Mouse (Mus musculus) kidney, embryonic 14.5 days (tissue): ENCODE results near the gene Rab43. TPM values are rescaled to one million over a fixed set of nuclear protein-coding genes. Genes with fewer than 3 reads are reported as not detected.

ENCODE experiments used
- ATAC-seq: fragments of 200-750 bp; cut with Nextera tagmentation; 2 replicates; pipeline ENCODE4 v1.8.0; 2017; ENCODE audit warnings: moderate number of reproducible peaks, mild to moderate bottlenecking, moderate TSS enrichment, moderate library complexity; ENCODE audit not compliant: low FRiP score, low TSS enrichment
- H3K27ac ChIP-seq: fragments of 300-500 bp; sonication (generic); 2 replicates; pipeline ENCODE4 v1.5.1; 2014; ENCODE audit warnings: low read depth, mild to moderate bottlenecking, low read length, moderate library complexity, mixed read lengths
- H3K27me3 ChIP-seq: fragments of 300-500 bp; sonication (generic); 2 replicates; pipeline ENCODE4 v1.6.1; 2014; ENCODE audit warnings: mild to moderate bottlenecking, low read length; ENCODE audit not compliant: control insufficient read depth, insufficient read depth
- H3K36me3 ChIP-seq: fragments of 300-500 bp; sonication (generic); 2 replicates; pipeline ENCODE4 v1.6.1; 2014; ENCODE audit warnings: low read length, mixed read lengths; ENCODE audit not compliant: control insufficient read depth, insufficient read depth
- H3K4me1 ChIP-seq: fragments of 300-500 bp; sonication (generic); 2 replicates; pipeline ENCODE4 v1.6.1; 2014; ENCODE audit warnings: low read length, mixed read lengths; ENCODE audit not compliant: control insufficient read depth, insufficient read depth
- H3K4me2 ChIP-seq: fragments of 300-500 bp; sonication (generic); replicated peaks from 2 replicates; pipeline ENCODE4 v1.6.1; 2014; ENCODE audit warnings: low read depth, mild to moderate bottlenecking, low read length
- H3K4me3 ChIP-seq: fragments of 300-500 bp; sonication (generic); 2 replicates; pipeline ENCODE4 v1.5.1; 2014; ENCODE audit warnings: mild to moderate bottlenecking, low read length
- H3K9ac ChIP-seq: fragments of 300-500 bp; sonication (generic); 2 replicates; pipeline ENCODE4 v1.6.1; 2014; ENCODE audit warnings: low read depth, mild to moderate bottlenecking, low read length, moderate library complexity
- H3K9me3 ChIP-seq: fragments of 300-500 bp; sonication (generic); 2 replicates; pipeline ENCODE4 v1.6.1; 2016; ENCODE audit warnings: low read length; ENCODE audit not compliant: control insufficient read depth
- WGBS: fragments of 180-500 bp; shearing (Covaris S2); extraction: QIAGEN DNeasy Blood & Tissue Kit; methylation state at CpG from one replicate; pipeline ENCODE4 v1.1.7; 2014; 5-methylcytosine and 5-hydroxymethylcytosine counted together
- polyA plus RNA-seq: library from polyadenylated mRNA; unstranded; fragments of >200 nt; fragmentation: Nextera tagmentation; extraction: Ambion mirVana; gene quantifications from 2 replicates; pipeline ENCODE4 v1.2.1, GENCODE M21; 2014

The Rab43 gene
- polyA plus RNA-seq, 1 experiment from 2014 or later, result 9.9 TPM

- ATAC-seq, result no peak
- WGBS, result 80% methylated on average over 2 of the region's 2 CpGs
- no peaks in the 10 kb centered on the region for H3K36me3 ChIP-seq
- no peak overlapping the region for H3K4me3 ChIP-seq
- no peak overlapping the region for H3K4me2 ChIP-seq
- peaks cover 9% of the 10 kb centered on the region; the same call in 1 of the 2 replicates for H3K4me1 ChIP-seq
- H3K27ac ChIP-seq, result no peak overlapping the region
- H3K9me3 ChIP-seq, result no peaks in the 10 kb centered on the region
- H3K27me3 ChIP-seq, result no peaks in the 10 kb centered on the region
- H3K9ac ChIP-seq, result no peak overlapping the region
Measured at GRCm38 (mm10) chr6:87806028-87806427, 5.9 kb downstream of the Rab43 start.

- no peaks in the 10 kb centered on the region for H3K36me3 ChIP-seq
- peaks cover 9% of the 10 kb centered on the region; the same call in 1 of the 2 replicates for H3K4me1 ChIP-seq
- no peak overlapping the region for H3K4me3 ChIP-seq
- 84% methylated on average over 7 of the region's 7 CpGs for WGBS
- H3K4me2 ChIP-seq, result no peak overlapping the region
- H3K9ac ChIP-seq, result no peak overlapping the region
- no peaks in the 10 kb centered on the region for H3K9me3 ChIP-seq
- no peak overlapping the region for H3K27ac ChIP-seq
- H3K27me3 ChIP-seq, result no peaks in the 10 kb centered on the region
- no peak for ATAC-seq
Measured at GRCm38 (mm10) chr6:87805448-87805847, 6.5 kb downstream of the Rab43 start.

- ATAC-seq, result no peak
- H3K4me2 ChIP-seq, result no peak overlapping the region
- H3K4me3 ChIP-seq, result no peak overlapping the region
- no peaks in the 10 kb centered on the region for H3K27me3 ChIP-seq
- H3K36me3 ChIP-seq, result no peaks in the 10 kb centered on the region
- WGBS, result 55% methylated on average over 7 of the region's 7 CpGs
- no peak overlapping the region for H3K9ac ChIP-seq
- H3K4me1 ChIP-seq, result peaks cover 7% of the 10 kb centered on the region; the same call in 1 of the 2 replicates
- no peak overlapping the region for H3K27ac ChIP-seq
- H3K9me3 ChIP-seq, result no peaks in the 10 kb centered on the region
Measured at GRCm38 (mm10) chr6:87804886-87805285, 7.1 kb downstream of the Rab43 start.

GRCm38 (mm10) chr6:87804036-87804435 is 7.9 kb downstream of the Rab43 start:
- WGBS, result 85% methylated on average over 1 of the region's 1 CpGs
- no peaks in the 10 kb centered on the region for H3K4me1 ChIP-seq
- H3K27me3 ChIP-seq, result no peaks in the 10 kb centered on the region
- H3K36me3 ChIP-seq, result no peaks in the 10 kb centered on the region
- no peak overlapping the region for H3K27ac ChIP-seq
- no peak overlapping the region for H3K4me2 ChIP-seq
- H3K9ac ChIP-seq, result no peak overlapping the region
- H3K4me3 ChIP-seq, result no peak overlapping the region
- no peak for ATAC-seq
- H3K9me3 ChIP-seq, result no peaks in the 10 kb centered on the region

GRCm38 (mm10) chr6:87802462-87802861 is 9.5 kb downstream of the Rab43 start:
- WGBS, result 85% methylated on average over 7 of the region's 7 CpGs
- no peak overlapping the region for H3K4me2 ChIP-seq
- H3K27me3 ChIP-seq, result no peaks in the 10 kb centered on the region
- H3K4me3 ChIP-seq, result no peak overlapping the region
- no peaks in the 10 kb centered on the region for H3K9me3 ChIP-seq
- no peak overlapping the region for H3K9ac ChIP-seq
- no peak for ATAC-seq
- H3K27ac ChIP-seq, result no peak overlapping the region
- H3K4me1 ChIP-seq, result peaks cover 4% of the 10 kb centered on the region; the same call in 1 of the 2 replicates
- H3K36me3 ChIP-seq, result no peaks in the 10 kb centered on the region

- H3K4me2 ChIP-seq, result no peak overlapping the region
- no peak overlapping the region for H3K27ac ChIP-seq
- peaks cover 6% of the 10 kb centered on the region; the same call in 1 of the 2 replicates for H3K4me1 ChIP-seq
- H3K9ac ChIP-seq, result no peak overlapping the region
- H3K27me3 ChIP-seq, result no peaks in the 10 kb centered on the region
- 89% methylated on average over 6 of the region's 6 CpGs for WGBS
- no peak overlapping the region for H3K4me3 ChIP-seq
- H3K36me3 ChIP-seq, result no peaks in the 10 kb centered on the region
- no peaks in the 10 kb centered on the region for H3K9me3 ChIP-seq
- no peak for ATAC-seq
Measured at GRCm38 (mm10) chr6:87799576-87799975, 12.4 kb downstream of the Rab43 start.

GRCm38 (mm10) chr6:87797321-87797720 is 14.6 kb downstream of the Rab43 start:
- H3K9me3 ChIP-seq, result no peaks in the 10 kb centered on the region
- no peak overlapping the region for H3K9ac ChIP-seq
- no peak overlapping the region for H3K4me2 ChIP-seq
- H3K27ac ChIP-seq, result no peak overlapping the region
- no peak overlapping the region for H3K4me3 ChIP-seq
- peaks cover 5% of the 10 kb centered on the region for H3K36me3 ChIP-seq
- H3K4me1 ChIP-seq, result peaks cover 6% of the 10 kb centered on the region; the same call in 1 of the 2 replicates
- peak; percentile 61; the same call in 1 of the 2 replicates for ATAC-seq
- H3K27me3 ChIP-seq, result no peaks in the 10 kb centered on the region
- WGBS, result 15% methylated on average over 2 of the region's 2 CpGs

GRCm38 (mm10) chr6:87796251-87796880 is 15.6 kb downstream of the Rab43 start:
- H3K4me1 ChIP-seq, result peaks cover 6% of the 10 kb centered on the region; the same call in 1 of the 2 replicates
- no peak for ATAC-seq
- H3K4me2 ChIP-seq, result no peak overlapping the region
- H3K36me3 ChIP-seq, result peaks cover 11% of the 10 kb centered on the region
- H3K27ac ChIP-seq, result no peak overlapping the region
- no peaks in the 10 kb centered on the region for H3K9me3 ChIP-seq
- H3K27me3 ChIP-seq, result no peaks in the 10 kb centered on the region
- no peak overlapping the region for H3K4me3 ChIP-seq
- 93% methylated on average over 6 of the region's 6 CpGs for WGBS
- no peak overlapping the region for H3K9ac ChIP-seq

GRCm38 (mm10) chr6:87795385-87796150 is 16.4 kb downstream of the Rab43 start:
- H3K4me3 ChIP-seq, result no peak overlapping the region
- peaks cover 6% of the 10 kb centered on the region; the same call in 1 of the 2 replicates for H3K4me1 ChIP-seq
- ATAC-seq, result no peak
- H3K9ac ChIP-seq, result no peak overlapping the region
- no peaks in the 10 kb centered on the region for H3K9me3 ChIP-seq
- H3K4me2 ChIP-seq, result no peak overlapping the region
- no peaks in the 10 kb centered on the region for H3K27me3 ChIP-seq
- 84% methylated on average over 6 of the region's 6 CpGs for WGBS
- no peak overlapping the region for H3K27ac ChIP-seq
- H3K36me3 ChIP-seq, result peaks cover 14% of the 10 kb centered on the region
